Mouse (Mus musculus) limb, embryonic 11.5 days (tissue): ENCODE data around the gene Ccl4. TPM values are rescaled to one million over a fixed set of nuclear protein-coding genes. Genes with fewer than 3 reads are reported as not detected.

Source experiments
- ATAC-seq: fragments of 200-750 bp; cut with Nextera tagmentation; 2 replicates; pipeline ENCODE4 v1.8.0; 2017; ENCODE audit warnings: low read depth; ENCODE audit not compliant: insufficient number of reproducible peaks, low FRiP score, low TSS enrichment
- DNase-seq: peaks from one replicate; pipeline ENCODE4 v3.0.0-alpha.2; 2015; ENCODE audit warnings: low spot score
- H3K27ac ChIP-seq: fragments of 300-500 bp; sonication (generic); replicated peaks from 2 replicates; pipeline ENCODE4 v1.5.1; 2014; ENCODE audit warnings: low read depth, mild to moderate bottlenecking, low read length
- H3K27me3 ChIP-seq: fragments of 300-500 bp; sonication (generic); 2 replicates; pipeline ENCODE4 v1.6.1; 2014; ENCODE audit warnings: mild to moderate bottlenecking, low read length, mixed read lengths; ENCODE audit not compliant: control insufficient read depth, insufficient read depth
- H3K36me3 ChIP-seq: fragments of 300-500 bp; sonication (generic); 2 replicates; pipeline ENCODE4 v1.6.1; 2014; ENCODE audit warnings: mild to moderate bottlenecking, low read length, moderate library complexity, mixed read lengths; ENCODE audit not compliant: control insufficient read depth, insufficient read depth
- H3K4me1 ChIP-seq: fragments of 300-500 bp; sonication (generic); 2 replicates; pipeline ENCODE4 v1.6.1; 2014; ENCODE audit warnings: low read length, mixed read lengths; ENCODE audit not compliant: control insufficient read depth, insufficient read depth
- H3K4me2 ChIP-seq: fragments of 300-500 bp; sonication (generic); 2 replicates; pipeline ENCODE4 v1.6.1; 2014; ENCODE audit warnings: low read depth, mild to moderate bottlenecking, moderate library complexity; ENCODE audit not compliant: severe bottlenecking
- H3K4me3 ChIP-seq: fragments of 300-500 bp; sonication (generic); 2 replicates; pipeline ENCODE4 v1.5.1; 2014; ENCODE audit warnings: low read depth, low read length
- H3K9ac ChIP-seq: fragments of 300-500 bp; sonication (generic); 2 replicates; pipeline ENCODE4 v1.6.1; 2014; ENCODE audit warnings: mild to moderate bottlenecking, low read length
- H3K9me3 ChIP-seq: fragments of 300-500 bp; sonication (generic); 2 replicates; pipeline ENCODE4 v1.6.1; 2016; ENCODE audit warnings: low read length; ENCODE audit not compliant: control insufficient read depth
- WGBS: fragments of 180-500 bp; shearing (Covaris S2); extraction: QIAGEN DNeasy Blood & Tissue Kit; methylation state at CpG from one replicate; pipeline ENCODE4 v1.1.7; 2014; 5-methylcytosine and 5-hydroxymethylcytosine counted together
- polyA plus RNA-seq: library from polyadenylated mRNA; unstranded; fragments of >200 nt; fragmentation: Nextera tagmentation; extraction: Ambion mirVana; gene quantifications from 2 replicates; pipeline ENCODE4 v1.2.1, GENCODE M21; 2014

Gene Ccl4
- polyA plus RNA-seq, 1 experiment from 2014 or later, result 0.48 TPM

DNA sequence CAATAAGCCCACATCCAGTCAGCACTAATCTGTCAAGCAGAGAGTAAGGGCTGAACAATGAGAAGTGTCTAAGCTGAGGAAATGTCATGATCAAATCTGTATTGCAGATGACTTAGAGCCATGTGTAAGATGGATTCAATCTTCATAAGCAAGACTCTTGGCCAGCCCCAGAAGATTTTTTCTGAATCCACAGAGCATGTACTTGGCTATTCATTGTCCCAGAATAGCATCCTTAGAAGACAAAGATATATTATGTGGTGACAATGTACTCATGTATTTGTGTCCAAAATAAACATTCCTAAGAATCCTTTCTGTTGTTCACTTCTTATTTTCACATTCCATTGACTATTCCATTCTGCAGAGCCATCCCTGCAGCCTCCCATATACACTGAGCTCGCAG lies 27.5 kb downstream of the Ccl4 start:
- 76% methylated on average over 1 of the region's 1 CpGs for WGBS
- H3K4me1 ChIP-seq, result no peaks in the 10 kb centered on the region
- H3K9me3 ChIP-seq, result no peaks in the 10 kb centered on the region
- no peaks in the 10 kb centered on the region for H3K36me3 ChIP-seq
- no peak overlapping the region for H3K9ac ChIP-seq
- no peak overlapping the region for H3K4me2 ChIP-seq
- no peaks in the 10 kb centered on the region for H3K27me3 ChIP-seq
- H3K27ac ChIP-seq, result no peak overlapping the region
- DNase-seq (no peak), ATAC-seq (no peak)
- no peak overlapping the region for H3K4me3 ChIP-seq

- Histone ChIP-seq H3K27me3 (no peaks in the 10 kb centered on the region), H3K4me3 (no peak overlapping the region), H3K36me3 (no peaks in the 10 kb centered on the region), H3K4me2 (no peak overlapping the region), H3K9me3 (no peaks in the 10 kb centered on the region), H3K4me1 (no peaks in the 10 kb centered on the region), H3K9ac (no peak overlapping the region), H3K27ac (no peak overlapping the region)
- 66% methylated on average over 1 of the region's 1 CpGs for WGBS
- DNase-seq, result no peak
- no peak for ATAC-seq
These were observed 29.6 kb downstream of the Ccl4 start for GRCm38 (mm10) chr11:83692008-83692407.

DNA sequence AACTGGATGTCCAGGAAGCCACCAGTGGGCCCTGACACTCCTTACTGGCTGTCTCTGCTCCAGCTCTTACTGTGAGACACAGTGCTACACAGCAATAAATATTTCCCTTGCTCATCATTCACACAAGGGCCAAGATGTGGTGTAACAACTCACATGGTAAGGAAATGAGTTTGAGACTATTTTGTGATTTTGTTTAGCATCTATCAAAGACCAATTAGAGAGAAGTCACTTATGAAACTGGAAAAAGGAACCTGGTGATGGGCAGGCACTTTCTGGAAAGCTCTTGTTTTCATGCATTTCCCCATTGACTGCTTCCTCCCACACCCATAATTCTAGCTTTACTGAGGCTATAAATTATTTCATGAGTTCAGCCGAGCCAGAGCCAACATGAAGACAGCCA lies 41.3 kb downstream of the Ccl4 start, which contains the start of gene Wfdc17:
Gene Wfdc17, plus strand, starts transcription at position 287 of the 400 bp plus-strand sequence.
- WGBS, result 25% methylated on average over 1 of the region's 1 CpGs
- H3K9me3 ChIP-seq, result no peaks in the 10 kb centered on the region
- no peak within 1 kb of the TSS for H3K27ac ChIP-seq
- H3K9ac ChIP-seq, result no peak within 1 kb of the TSS
- no peak within 1 kb of the TSS for H3K4me2 ChIP-seq
- no peak for DNase-seq
- no peaks in the 10 kb centered on the region for H3K36me3 ChIP-seq
- ATAC-seq, result no peak
- no peaks in the 10 kb centered on the region for H3K4me1 ChIP-seq
- no peaks in the 10 kb centered on the region for H3K27me3 ChIP-seq
- no peak within 1 kb of the TSS for H3K4me3 ChIP-seq

DNA sequence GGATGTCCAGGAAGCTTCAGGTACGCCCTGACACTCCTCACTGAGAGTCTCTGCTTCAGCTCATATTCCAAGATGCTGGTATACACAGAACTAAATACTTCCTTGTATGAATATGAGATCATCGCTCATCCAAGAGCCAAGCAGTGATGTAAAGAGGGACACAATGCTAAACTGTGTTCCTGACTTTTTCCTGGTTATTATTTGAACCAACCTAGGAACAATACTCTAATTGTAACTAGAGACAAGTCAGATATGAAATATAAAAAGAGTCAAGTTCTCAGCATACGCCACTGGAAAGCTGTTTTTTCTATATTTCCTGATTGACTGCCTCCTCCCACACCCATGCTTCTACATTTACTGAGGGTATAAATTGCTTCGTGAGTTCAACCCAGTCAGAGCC lies 46.3 kb downstream of the Ccl4 start, which contains the start of gene Wfdc18:
Gene Wfdc18, plus strand, starts transcription at position 301 of the 400 bp plus-strand sequence.
- no peaks in the 10 kb centered on the region for H3K27me3 ChIP-seq
- no peak within 1 kb of the TSS for H3K27ac ChIP-seq
- H3K4me3 ChIP-seq, result no peak within 1 kb of the TSS
- no peaks in the 10 kb centered on the region for H3K4me1 ChIP-seq
- H3K9me3 ChIP-seq, result no peaks in the 10 kb centered on the region
- no peak for DNase-seq
- H3K4me2 ChIP-seq, result no peak within 1 kb of the TSS
- WGBS, result 81% methylated on average over 4 of the region's 4 CpGs
- no peak within 1 kb of the TSS for H3K9ac ChIP-seq
- no peak for ATAC-seq
- H3K36me3 ChIP-seq, result no peaks in the 10 kb centered on the region

DNA sequence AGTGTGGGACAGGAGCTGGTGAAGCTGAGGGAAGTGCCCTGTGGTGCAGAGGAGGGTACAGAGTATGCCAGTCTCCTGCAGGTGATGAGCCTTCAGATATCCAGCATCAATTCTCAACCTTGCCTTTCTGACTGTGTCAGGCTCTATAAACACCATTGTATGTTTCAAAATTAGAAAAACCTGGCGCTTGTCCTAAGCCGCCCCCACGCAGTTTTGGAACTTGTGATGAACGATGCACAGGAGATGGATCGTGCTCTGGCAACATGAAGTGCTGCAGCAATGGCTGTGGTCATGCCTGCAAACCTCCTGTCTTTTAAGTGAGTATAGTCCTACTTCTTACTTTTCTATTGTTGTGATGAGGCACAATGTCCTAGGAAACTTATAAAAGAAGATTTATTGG lies 47.3 kb downstream of the Ccl4 start:
- WGBS, result 87% methylated on average over 5 of the region's 5 CpGs
- no peak for ATAC-seq
- no peak for DNase-seq

DNA sequence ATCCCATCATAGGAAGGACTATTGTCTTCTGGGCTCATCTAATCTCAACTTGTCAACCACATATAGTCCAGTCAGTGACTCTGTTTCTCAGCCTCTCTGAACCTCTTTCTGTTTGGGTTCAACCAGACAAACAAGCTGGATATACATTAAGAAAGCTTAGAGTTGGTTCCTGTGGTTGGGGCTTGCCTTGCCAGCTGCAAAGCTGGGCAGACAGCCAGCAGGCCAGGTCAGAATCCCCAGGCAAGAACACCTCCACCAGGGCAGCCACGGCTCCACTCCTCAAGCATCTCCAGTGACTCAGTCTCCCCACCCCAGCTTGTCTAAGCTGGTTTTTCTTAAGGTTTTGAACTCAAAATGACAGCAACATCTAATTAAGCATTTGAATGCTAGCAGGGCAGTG lies 50.3 kb downstream of the Ccl4 start:
- Histone ChIP-seq H3K27ac (no peak overlapping the region), H3K9ac (no peak overlapping the region), H3K36me3 (no peaks in the 10 kb centered on the region), H3K27me3 (no peaks in the 10 kb centered on the region), H3K4me3 (no peak overlapping the region), H3K4me2 (no peak overlapping the region), H3K9me3 (no peaks in the 10 kb centered on the region), H3K4me1 (no peaks in the 10 kb centered on the region)
- DNase-seq (no peak), ATAC-seq (no peak)
- 82% methylated on average over 1 of the region's 1 CpGs for WGBS

More for the DNA sequence above, 47.3 kb downstream of the Ccl4 start:
- Histone ChIP-seq H3K27ac (no peak overlapping the region), H3K36me3 (no peaks in the 10 kb centered on the region), H3K9me3 (no peaks in the 10 kb centered on the region), H3K4me2 (no peak overlapping the region), H3K4me3 (no peak overlapping the region), H3K27me3 (no peaks in the 10 kb centered on the region), H3K9ac (no peak overlapping the region), H3K4me1 (no peaks in the 10 kb centered on the region)

GRCm38 (mm10) chr11:83713925-83714324 lies 51.5 kb downstream of the Ccl4 start:
- Histone ChIP-seq H3K27ac (no peak overlapping the region), H3K4me1 (no peaks in the 10 kb centered on the region), H3K9ac (no peak overlapping the region), H3K4me2 (no peak overlapping the region), H3K36me3 (no peaks in the 10 kb centered on the region), H3K27me3 (no peaks in the 10 kb centered on the region), H3K9me3 (no peaks in the 10 kb centered on the region), H3K4me3 (no peak overlapping the region)
- ATAC-seq (no peak), DNase-seq (no peak)
- WGBS, result 82% methylated on average over 2 of the region's 2 CpGs

Other genes starting within 250 kb of the Ccl4 start
- gene Gas2l2, start 233.1 kb upstream of the Ccl4 start, polyA plus RNA-seq, result not detected in 2 replicates
- gene 1700020L24Rik, start 224.9 kb upstream of the Ccl4 start, polyA plus RNA-seq, result 0.55 TPM in 1 of 2 replicates, not detected in the other
- 2.9 and 3.7 TPM in 2 replicates for gene Mmp28, start 199.5 kb upstream of the Ccl4 start, polyA plus RNA-seq
- 11.3 and 13.3 TPM in 2 replicates for gene Taf15, start 189.5 kb upstream of the Ccl4 start, polyA plus RNA-seq
- gene Heatr9, start 140.4 kb upstream of the Ccl4 start, polyA plus RNA-seq, result not detected in 2 replicates
- not detected in 2 replicates for gene Ccl5, start 132.1 kb upstream of the Ccl4 start, polyA plus RNA-seq
- gene Ccl9, start 83.9 kb upstream of the Ccl4 start, polyA plus RNA-seq, result 0.56 and 0.94 TPM in 2 replicates
- gene Ccl6, start 69.5 kb upstream of the Ccl4 start, polyA plus RNA-seq, result 0.62 and 1.1 TPM in 2 replicates
- not detected in 2 replicates for gene Rpl9-ps1, start 17.0 kb upstream of the Ccl4 start, polyA plus RNA-seq
- gene Ccl3, start 13.2 kb upstream of the Ccl4 start, polyA plus RNA-seq, result 0.20 and 0.34 TPM in 2 replicates
- gene Wfdc17, start 41.4 kb downstream of the Ccl4 start, polyA plus RNA-seq, result 0.67 TPM in 1 of 2 replicates, not detected in the other
- gene Wfdc18, start 46.4 kb downstream of the Ccl4 start, polyA plus RNA-seq, result not detected in 2 replicates
- not detected in 2 replicates for gene Wfdc21, start 84.4 kb downstream of the Ccl4 start, polyA plus RNA-seq
- gene Heatr6, start 91.1 kb downstream of the Ccl4 start, polyA plus RNA-seq, result 26.9 and 30.5 TPM in 2 replicates
- gene Hnf1b, start 187.5 kb downstream of the Ccl4 start, polyA plus RNA-seq, result 0.25 TPM in 1 of 2 replicates, not detected in the other